Mouse (Mus musculus) ES-E14 (cell line): ENCODE results near the gene Myh6.

Experiments
- CHD2 ChIP-seq: IDR thresholded peaks from 2 replicates; pipeline ENCODE4 v1.6.1; 2014; ENCODE audit warnings: mild to moderate bottlenecking, low read depth, low read length, inconsistent platforms
- HCFC1 ChIP-seq: IDR thresholded peaks from 2 replicates; pipeline ENCODE4 v1.6.1; 2012; ENCODE audit warnings: low read length, inconsistent platforms, borderline replicate concordance; ENCODE audit not compliant: insufficient read depth
- ZC3H11A ChIP-seq: IDR thresholded peaks from 2 replicates; pipeline ENCODE4 v1.6.1; 2012; ENCODE audit warnings: low read depth, mild to moderate bottlenecking, inconsistent platforms, low read length, borderline replicate concordance
- ZNF384 ChIP-seq: IDR thresholded peaks from 2 replicates; pipeline ENCODE4 v1.6.1; 2012; ENCODE audit warnings: low read depth, low read length, inconsistent platforms

GRCm38 (mm10) chr14:55007120-55007908 lies 40.6 kb upstream of the Myh6 start:
- TF ChIP-seq HCFC1 (no peak), CHD2 (no peak), ZNF384 (no peak), ZC3H11A (no peak)
